Mouse (Mus musculus) forebrain, postnatal 0 days (tissue): ENCODE results near the gene Tln1. TPM values are rescaled to one million over a fixed set of nuclear protein-coding genes. Genes with fewer than 3 reads are reported as not detected.
"Not testable (repeated sequence)": the region's sequence is repeated elsewhere in the genome, so short reads cannot be mapped to it uniquely, and the experiment has no call there.

ENCODE experiments used
- ATAC-seq: fragments of 200-750 bp; cut with Nextera tagmentation; 2 replicates; pipeline ENCODE4 v1.8.0; 2017; ENCODE audit warnings: mild to moderate bottlenecking, moderate library complexity
- DNase-seq: peaks from one replicate; pipeline ENCODE4 v3.0.0-alpha.2; 2015
- H3K27ac ChIP-seq: fragments of 300-500 bp; sonication (generic); 2 replicates; pipeline ENCODE4 v1.5.1; 2014; ENCODE audit warnings: low read depth, mild to moderate bottlenecking, antibody characterized with exemption, low read length, moderate library complexity, mixed read lengths
- H3K27me3 ChIP-seq: fragments of 300-500 bp; sonication (generic); 2 replicates; pipeline ENCODE4 v1.6.1; 2014; ENCODE audit warnings: mild to moderate bottlenecking, low read length, mixed read lengths; ENCODE audit not compliant: insufficient read depth
- H3K36me3 ChIP-seq: fragments of 300-500 bp; sonication (generic); 2 replicates; pipeline ENCODE4 v1.6.1; 2014; ENCODE audit warnings: mild to moderate bottlenecking, moderate library complexity; ENCODE audit not compliant: insufficient read depth
- H3K4me1 ChIP-seq: fragments of 300-500 bp; sonication (generic); 2 replicates; pipeline ENCODE4 v1.6.1; 2014; ENCODE audit warnings: antibody characterized with exemption; ENCODE audit not compliant: insufficient read depth
- H3K4me2 ChIP-seq: fragments of 300-500 bp; sonication (generic); 2 replicates; pipeline ENCODE4 v1.6.1; 2014; ENCODE audit warnings: low read depth, mild to moderate bottlenecking, moderate library complexity
- H3K4me3 ChIP-seq: fragments of 300-500 bp; sonication (generic); 2 replicates; pipeline ENCODE4 v1.5.1; 2014; ENCODE audit warnings: low read depth, low read length, mixed read lengths
- H3K9ac ChIP-seq: fragments of 300-500 bp; sonication (generic); 2 replicates; pipeline ENCODE4 v1.6.1; 2014; ENCODE audit warnings: mild to moderate bottlenecking
- H3K9me3 ChIP-seq: fragments of 300-500 bp; sonication (generic); 2 replicates; pipeline ENCODE4 v1.6.1; 2016; ENCODE audit warnings: low read length
- CTCF ChIP-seq: sonication (generic); IDR thresholded peaks from 2 replicates; pipeline ENCODE4 v1.5.1; 2016; ENCODE audit warnings: antibody characterized with exemption, control low read depth, low read depth
- WGBS: fragments of 180-500 bp; shearing (Covaris S2); extraction: QIAGEN DNeasy Blood & Tissue Kit; methylation state at CpG from one replicate; pipeline ENCODE4 v1.1.7; 2014; 5-methylcytosine and 5-hydroxymethylcytosine counted together
- polyA plus RNA-seq: library from polyadenylated mRNA; unstranded; fragments of >200 nt; fragmentation: Nextera tagmentation; extraction: Ambion mirVana; gene quantifications from 2 replicates; pipeline ENCODE4 v1.2.1, GENCODE M21; 2015
- total RNA-seq: library from RNA; depleted of rRNA; stranded (reverse); fragments of >200 nt; gene quantifications from 2 replicates; pipeline ENCODE4 v1.2.3, GENCODE M21; 2014; rRNA removed

Gene Tln1
- total RNA-seq (34.4 and 44.1 TPM in 2 replicates), polyA plus RNA-seq (66.2 and 80.4 TPM in 2 replicates)

- peak within 1 kb of the TSS; percentile 97 for H3K4me3 ChIP-seq
- no peaks in the 10 kb centered on the region for H3K27me3 ChIP-seq
- peak within 1 kb of the TSS; percentile 94 for H3K27ac ChIP-seq
- H3K4me2 ChIP-seq = peak within 1 kb of the TSS; percentile 72
- peak; percentile 96 for DNase-seq
- peaks cover 43% of the 10 kb centered on the region for H3K36me3 ChIP-seq
- ATAC-seq = peak; percentile 97
- no peaks in the 10 kb centered on the region for H3K9me3 ChIP-seq
- TF ChIP-seq CTCF = peak; percentile 45; the same call in 1 of the 2 replicates
- H3K4me1 ChIP-seq = peaks cover 12% of the 10 kb centered on the region; the same call in 1 of the 2 replicates
- H3K9ac ChIP-seq = peak within 1 kb of the TSS; percentile 89
- 2% methylated on average over 62 of the region's 62 CpGs for WGBS
Observed at GRCm38 (mm10) chr4:43561997-43562768, at the start of gene Tln1, which contains the start of gene Creb3. Gene Tln1 (minus strand): TSS chr4:43562691. Gene Creb3 (plus strand): TSS chr4:43562332.

DNA sequence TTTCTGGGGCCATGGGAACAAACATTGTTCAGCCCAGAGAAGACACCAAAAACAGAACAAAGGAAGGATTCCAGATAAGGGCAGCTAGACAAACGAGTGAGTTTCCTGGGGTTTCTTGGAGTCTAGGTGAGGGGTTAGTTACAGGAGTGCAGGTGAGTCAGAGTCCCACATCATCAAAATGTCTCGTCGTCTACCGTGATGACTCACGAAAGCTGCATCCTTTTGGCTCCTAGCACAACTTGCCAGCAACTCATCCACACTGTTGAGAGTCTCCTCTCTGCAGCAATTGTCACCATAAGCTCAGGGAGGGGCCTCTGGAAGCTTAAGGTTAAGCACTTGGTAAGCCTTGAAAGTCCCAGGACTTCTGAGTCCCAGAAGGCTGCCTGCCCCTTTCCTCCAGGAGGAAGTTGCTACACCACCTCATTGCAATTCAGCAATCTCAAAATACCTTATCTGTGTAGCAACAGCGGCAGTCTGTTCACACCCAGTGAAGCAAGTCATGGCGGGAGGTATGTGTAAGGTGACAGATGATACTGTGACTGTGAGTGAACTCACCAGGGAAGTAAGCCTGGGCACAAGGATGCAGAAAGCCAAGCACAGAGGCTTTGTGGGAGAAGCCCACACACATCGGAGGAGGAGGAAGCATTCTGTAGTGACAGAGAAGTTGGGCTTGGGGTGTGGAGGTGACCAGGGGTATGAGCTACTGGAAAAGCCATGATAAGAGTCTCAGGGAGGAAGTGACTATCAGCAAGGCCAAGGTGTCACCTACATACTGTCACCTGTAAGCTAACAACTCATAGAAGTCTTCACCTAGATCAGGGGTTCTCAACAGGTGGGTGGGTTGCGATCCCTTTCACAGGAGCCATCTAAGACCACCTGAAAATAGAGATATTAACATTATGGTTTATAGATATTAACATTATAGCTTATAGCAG lies 42.5 kb upstream of the Tln1 start:
- Histone ChIP-seq H3K27me3 (no peaks in the 10 kb centered on the region), H3K4me3 (no peak overlapping the region), H3K36me3 (no peaks in the 10 kb centered on the region), H3K4me2 (no peak overlapping the region), H3K9ac (no peak overlapping the region), H3K4me1 (no peaks in the 10 kb centered on the region), H3K9me3 (no peaks in the 10 kb centered on the region), H3K27ac (no peak overlapping the region)
- no peak for TF ChIP-seq CTCF
- WGBS = 84% methylated on average over 9 of the region's 9 CpGs
- no peak for ATAC-seq
- DNase-seq = no peak

DNA sequence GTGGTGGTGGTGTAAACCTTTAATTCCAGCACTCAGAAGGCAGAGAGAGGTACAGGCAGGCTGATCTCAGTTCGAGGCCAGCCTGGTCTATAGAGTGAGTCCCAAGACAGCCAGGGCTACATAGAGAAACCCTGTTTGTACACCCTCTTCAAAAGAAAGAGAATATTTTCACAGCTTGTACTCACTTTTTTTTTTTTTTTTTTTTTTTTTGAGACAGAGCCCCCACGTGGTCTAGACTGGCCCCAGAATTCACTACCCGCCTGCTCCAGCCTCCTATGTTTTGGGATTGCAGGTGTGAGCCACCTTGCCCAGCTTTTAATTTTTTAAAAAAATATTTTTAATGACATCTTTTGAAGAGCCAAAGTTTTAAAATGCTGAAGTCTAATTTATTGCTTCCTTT lies 41.6 kb upstream of the Tln1 start:
- ATAC-seq (no peak), DNase-seq (no peak)
- Histone ChIP-seq H3K9me3 (no peaks in the 10 kb centered on the region), H3K4me2 (no peak overlapping the region), H3K4me3 (no peak overlapping the region), H3K36me3 (no peaks in the 10 kb centered on the region), H3K4me1 (no peaks in the 10 kb centered on the region), H3K27ac (no peak overlapping the region), H3K9ac (no peak overlapping the region), H3K27me3 (no peaks in the 10 kb centered on the region)
- 71% methylated on average over 3 of the region's 3 CpGs for WGBS
- TF ChIP-seq CTCF = no peak

DNA sequence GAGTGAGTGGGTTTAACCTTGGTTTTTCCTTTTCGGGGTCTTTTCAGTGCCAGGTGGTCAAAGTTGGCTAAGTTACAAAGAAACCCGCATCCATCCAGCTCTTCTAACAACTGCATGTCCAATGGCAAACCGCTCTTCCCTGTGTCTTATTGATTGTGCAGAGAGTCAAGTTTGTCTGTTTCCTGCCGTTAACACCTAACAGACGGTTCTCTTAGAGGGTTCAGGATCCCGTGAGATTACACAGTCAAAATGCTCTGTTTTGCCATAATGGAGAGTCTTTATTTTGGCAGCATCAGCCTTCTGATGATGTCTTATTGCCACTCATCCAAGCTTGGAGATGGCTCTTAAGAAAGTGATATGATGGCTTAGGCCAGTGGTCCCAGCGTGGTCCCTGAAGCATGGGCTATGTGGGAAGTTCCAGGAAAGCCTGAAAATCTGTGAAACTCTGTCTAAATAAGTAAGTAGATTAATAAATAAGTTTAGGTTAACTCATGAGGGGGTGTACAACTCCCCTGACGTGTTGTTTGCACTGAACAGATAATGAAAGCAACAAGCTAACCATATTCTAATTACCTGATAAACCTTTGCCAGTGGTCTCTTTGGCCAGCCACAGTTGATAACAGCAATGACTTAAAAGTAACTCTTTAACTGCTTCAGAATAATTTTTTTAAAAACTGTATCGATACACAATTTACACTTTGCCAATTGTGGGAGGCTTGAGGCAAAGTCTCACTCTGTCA lies 37.9 kb upstream of the Tln1 start:
- WGBS = 73% methylated on average over 9 of the region's 9 CpGs
- H3K4me2 ChIP-seq = no peak overlapping the region

DNA sequence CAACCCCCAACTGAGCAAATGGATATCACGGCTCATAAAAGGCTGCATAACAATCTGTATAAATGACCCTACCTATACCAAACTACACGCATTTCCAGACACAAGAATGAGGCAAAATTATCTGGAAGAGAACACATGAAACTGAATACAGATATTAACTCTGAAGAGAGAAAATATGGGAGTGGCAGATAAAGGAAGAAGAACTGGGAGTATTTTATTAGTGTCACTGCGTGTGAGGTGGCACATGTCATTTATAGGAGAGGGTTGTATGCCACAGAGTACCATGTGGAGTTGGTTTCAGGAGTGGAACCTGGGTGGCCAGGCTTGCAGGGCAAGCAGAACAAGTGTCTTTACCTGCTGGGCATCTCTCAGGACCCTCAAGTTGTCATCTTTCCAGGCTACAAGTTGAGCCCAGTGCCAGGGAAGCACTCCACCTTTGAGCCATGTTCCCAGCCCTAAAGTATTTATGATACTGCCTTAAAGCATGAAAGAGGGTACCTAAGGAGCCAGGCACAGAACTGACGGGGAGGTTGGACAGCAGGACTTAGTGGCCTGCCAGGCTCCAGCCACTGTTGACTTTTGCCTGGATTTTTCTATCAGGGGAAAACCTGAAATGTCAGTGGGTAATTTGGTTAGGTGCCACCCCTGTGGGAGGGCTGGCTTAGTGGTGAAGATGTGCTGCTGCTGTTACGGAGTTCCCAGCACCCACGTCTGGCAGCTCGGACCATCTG lies 36.3 kb upstream of the Tln1 start:
- DNase-seq (no peak), ATAC-seq (no peak)
- no peaks in the 10 kb centered on the region for H3K9me3 ChIP-seq
- H3K4me3 ChIP-seq = no peak overlapping the region
- no peaks in the 10 kb centered on the region for H3K27me3 ChIP-seq
- TF ChIP-seq CTCF = no peak
- 82% methylated on average over 7 of the region's 7 CpGs for WGBS
- H3K9ac ChIP-seq = no peak overlapping the region
- no peak overlapping the region for H3K27ac ChIP-seq
- no peak overlapping the region for H3K4me2 ChIP-seq
- no peaks in the 10 kb centered on the region for H3K4me1 ChIP-seq
- no peaks in the 10 kb centered on the region for H3K36me3 ChIP-seq

More for the DNA sequence above, 37.9 kb upstream of the Tln1 start:
- ATAC-seq (no peak), DNase-seq (no peak)
- no peak overlapping the region for H3K27ac ChIP-seq
- H3K9ac ChIP-seq = no peak overlapping the region
- no peak overlapping the region for H3K4me3 ChIP-seq
- no peak for TF ChIP-seq CTCF
- no peaks in the 10 kb centered on the region for H3K4me1 ChIP-seq
- H3K36me3 ChIP-seq = no peaks in the 10 kb centered on the region
- H3K9me3 ChIP-seq = no peaks in the 10 kb centered on the region
- H3K27me3 ChIP-seq = no peaks in the 10 kb centered on the region

DNA sequence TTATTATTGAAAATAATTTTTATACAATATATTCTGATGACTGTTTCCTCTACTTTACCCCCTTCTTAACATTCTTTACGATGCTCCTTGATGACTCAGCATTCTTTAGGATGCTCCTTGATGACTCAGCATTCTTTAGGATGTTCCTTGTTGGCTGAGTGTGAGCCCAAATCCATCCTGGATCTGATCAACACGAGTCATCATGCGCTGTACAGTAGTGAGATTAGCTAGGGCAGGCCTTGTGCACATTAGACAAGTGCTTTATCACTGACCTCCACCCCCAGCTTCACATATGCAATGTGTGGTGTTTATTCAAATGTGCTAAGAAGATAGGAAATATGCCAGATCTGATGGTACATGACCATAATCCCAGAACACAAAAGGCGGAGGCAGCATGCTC lies 35.7 kb upstream of the Tln1 start:
- H3K4me3 ChIP-seq = no peak overlapping the region
- H3K9me3 ChIP-seq = no peaks in the 10 kb centered on the region
- DNase-seq (no peak), ATAC-seq (no peak)
- H3K36me3 ChIP-seq = no peaks in the 10 kb centered on the region
- no peaks in the 10 kb centered on the region for H3K27me3 ChIP-seq
- H3K9ac ChIP-seq = no peak overlapping the region
- H3K4me1 ChIP-seq = no peaks in the 10 kb centered on the region
- no peak overlapping the region for H3K27ac ChIP-seq
- TF ChIP-seq CTCF = no peak
- WGBS = 87% methylated on average over 4 of the region's 4 CpGs
- no peak overlapping the region for H3K4me2 ChIP-seq

GRCm38 (mm10) chr4:43596597-43596996 lies 34.1 kb upstream of the Tln1 start:
- DNase-seq, H3K9me3 ChIP-seq, H3K27me3 ChIP-seq, ATAC-seq, H3K9ac ChIP-seq, H3K4me2 ChIP-seq, H3K36me3 ChIP-seq, H3K27ac ChIP-seq, H3K4me3 ChIP-seq, H3K4me1 ChIP-seq: not testable (repeated sequence)
- 82% methylated on average over 2 of the region's 2 CpGs for WGBS
